Mouse (Mus musculus) hindbrain, embryonic 16.5 days (tissue): ENCODE data around the gene Cadps. TPM values are rescaled to one million over a fixed set of nuclear protein-coding genes. Genes with fewer than 3 reads are reported as not detected.

Source experiments
- ATAC-seq: fragments of 200-750 bp; cut with Nextera tagmentation; 2 replicates; pipeline ENCODE4 v1.8.0; 2017; ENCODE audit warnings: moderate TSS enrichment, moderate library complexity
- H3K27ac ChIP-seq: fragments of 300-500 bp; sonication (generic); 2 replicates; pipeline ENCODE4 v1.5.1; 2014; ENCODE audit warnings: low read depth, mild to moderate bottlenecking, control low read depth, low read length, moderate library complexity
- H3K27me3 ChIP-seq: fragments of 300-500 bp; sonication (generic); replicated peaks from 2 replicates; pipeline ENCODE4 v1.6.1; 2014; ENCODE audit warnings: low read length; ENCODE audit not compliant: control insufficient read depth, insufficient read depth
- H3K36me3 ChIP-seq: fragments of 300-500 bp; sonication (generic); 2 replicates; pipeline ENCODE4 v1.6.1; 2014; ENCODE audit warnings: mild to moderate bottlenecking, low read length, moderate library complexity, mixed read lengths; ENCODE audit not compliant: control insufficient read depth, insufficient read depth
- H3K4me1 ChIP-seq: fragments of 300-500 bp; sonication (generic); 2 replicates; pipeline ENCODE4 v1.6.1; 2014; ENCODE audit warnings: low read depth, low read length; ENCODE audit not compliant: control insufficient read depth, insufficient read depth
- H3K4me2 ChIP-seq: fragments of 300-500 bp; sonication (generic); 2 replicates; pipeline ENCODE4 v1.6.1; 2014; ENCODE audit warnings: mild to moderate bottlenecking, low read length, control low read depth, moderate library complexity
- H3K4me3 ChIP-seq: fragments of 300-500 bp; sonication (generic); 2 replicates; pipeline ENCODE4 v1.5.1; 2014; ENCODE audit warnings: mild to moderate bottlenecking, low read length, control low read depth, moderate library complexity
- H3K9ac ChIP-seq: fragments of 300-500 bp; sonication (generic); 2 replicates; pipeline ENCODE4 v1.6.1; 2014; ENCODE audit warnings: low read depth, mild to moderate bottlenecking, control low read depth, low read length, moderate library complexity
- H3K9me3 ChIP-seq: fragments of 300-500 bp; sonication (generic); 2 replicates; pipeline ENCODE4 v1.6.1; 2014; ENCODE audit warnings: mild to moderate bottlenecking, low read length, moderate library complexity; ENCODE audit not compliant: control insufficient read depth
- WGBS: fragments of 180-500 bp; shearing (Covaris S2); extraction: QIAGEN DNeasy Blood & Tissue Kit; methylation state at CpG from one replicate; pipeline ENCODE4 v1.1.7; 2014; 5-methylcytosine and 5-hydroxymethylcytosine counted together
- polyA plus RNA-seq: library from polyadenylated mRNA; unstranded; fragments of >200 nt; fragmentation: Nextera tagmentation; extraction: Ambion mirVana; gene quantifications from 2 replicates; pipeline ENCODE4 v1.2.1, GENCODE M21; 2015

The Cadps gene
- polyA plus RNA-seq, 1 experiment from 2014 or later: 49.0 TPM

GRCm38 (mm10) chr14:12637121-12637754, 185.6 kb downstream of the Cadps start:
- ATAC-seq: no peak
- Histone ChIP-seq H3K9me3 (no peaks in the 10 kb centered on the region), H3K4me3 (no peak overlapping the region), H3K27ac (no peak overlapping the region), H3K27me3 (no peaks in the 10 kb centered on the region), H3K9ac (no peak overlapping the region), H3K36me3 (no peaks in the 10 kb centered on the region), H3K4me2 (no peak overlapping the region), H3K4me1 (no peaks in the 10 kb centered on the region)
- WGBS: 70% methylated on average over 7 of the region's 7 CpGs

DNA sequence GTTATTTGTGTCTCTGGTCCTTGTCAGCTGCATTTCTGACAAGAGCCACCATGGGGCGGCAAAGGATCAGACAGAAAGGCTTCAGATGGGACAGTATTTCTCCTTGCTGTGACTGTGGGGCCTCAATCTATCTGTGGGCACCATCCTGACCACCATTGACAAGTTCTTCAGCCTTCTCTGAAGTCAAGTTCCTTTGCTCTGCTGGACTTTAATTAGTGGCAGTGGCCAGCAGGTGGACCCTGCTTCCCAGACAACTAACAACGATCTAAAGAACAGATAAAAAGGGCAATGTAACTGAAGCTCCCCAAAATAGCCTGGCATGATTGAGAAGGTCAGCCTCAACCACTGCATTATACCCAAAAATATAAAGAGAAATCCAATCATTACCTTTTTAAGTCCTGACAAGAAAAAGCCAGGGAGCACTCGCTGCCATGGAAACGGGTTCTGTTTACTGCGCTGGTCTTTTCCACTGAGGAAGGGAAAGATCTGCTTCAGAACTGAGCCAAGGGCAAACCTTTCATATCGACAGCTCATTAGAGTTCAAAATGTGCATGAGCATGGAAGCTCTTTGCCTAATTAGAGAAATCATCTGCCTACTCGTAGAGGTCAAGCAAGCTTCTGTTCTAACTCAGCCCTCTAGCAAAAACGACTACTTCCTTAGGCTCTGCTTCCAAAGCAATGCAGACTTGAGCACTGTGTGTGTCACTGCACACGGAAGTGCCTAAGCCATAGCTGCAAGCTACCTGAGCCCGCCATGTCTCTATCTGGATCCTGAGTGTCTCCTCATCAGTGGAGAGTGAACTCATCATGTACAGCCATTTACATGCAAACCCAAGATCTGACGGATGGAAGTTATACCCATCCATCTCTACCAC, 198.4 kb downstream of the Cadps start:
- Histone ChIP-seq H3K36me3 (no peaks in the 10 kb centered on the region), H3K4me2 (no peak overlapping the region), H3K27me3 (no peaks in the 10 kb centered on the region), H3K27ac (no peak overlapping the region), H3K4me3 (no peak overlapping the region), H3K4me1 (no peaks in the 10 kb centered on the region), H3K9me3 (no peaks in the 10 kb centered on the region), H3K9ac (no peak overlapping the region)
- peak; percentile 68 for ATAC-seq
- WGBS: 71% methylated on average over 11 of the region's 11 CpGs

DNA sequence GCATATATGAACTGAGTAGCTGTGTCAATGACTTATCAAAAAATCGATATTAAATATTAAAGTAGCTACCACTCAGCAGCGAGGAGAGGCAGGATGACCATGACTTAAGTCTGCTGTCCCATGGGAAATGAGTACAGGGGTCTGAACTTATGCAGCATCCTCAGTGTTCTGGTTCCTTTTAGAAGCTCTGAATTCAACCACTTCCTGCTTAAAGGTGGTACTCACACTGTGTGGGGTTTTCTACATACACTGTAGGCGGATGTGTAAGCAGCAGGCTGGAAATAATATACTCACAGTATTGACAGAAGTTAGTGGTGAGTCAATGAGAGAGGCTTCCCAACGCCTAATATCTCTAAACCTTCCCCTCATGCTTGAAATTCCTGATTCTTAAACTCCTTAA, 215.9 kb downstream of the Cadps start:
- Histone ChIP-seq H3K36me3 (peaks cover 3% of the 10 kb centered on the region; the same call in 1 of the 2 replicates), H3K27me3 (no peaks in the 10 kb centered on the region), H3K9ac (no peak overlapping the region), H3K9me3 (no peaks in the 10 kb centered on the region), H3K27ac (no peak overlapping the region), H3K4me1 (no peaks in the 10 kb centered on the region), H3K4me3 (no peak overlapping the region), H3K4me2 (no peak overlapping the region)
- WGBS: 80% methylated on average over 4 of the region's 4 CpGs
- no peak for ATAC-seq

GRCm38 (mm10) chr14:12606202-12606601, 216.7 kb downstream of the Cadps start:
- Histone ChIP-seq H3K4me1 (no peaks in the 10 kb centered on the region), H3K4me2 (no peak overlapping the region), H3K36me3 (peaks cover 4% of the 10 kb centered on the region; the same call in 1 of the 2 replicates), H3K9ac (no peak overlapping the region), H3K27me3 (no peaks in the 10 kb centered on the region), H3K4me3 (no peak overlapping the region), H3K27ac (no peak overlapping the region), H3K9me3 (no peaks in the 10 kb centered on the region)
- no peak for ATAC-seq
- WGBS: 86% methylated on average over 4 of the region's 4 CpGs

DNA sequence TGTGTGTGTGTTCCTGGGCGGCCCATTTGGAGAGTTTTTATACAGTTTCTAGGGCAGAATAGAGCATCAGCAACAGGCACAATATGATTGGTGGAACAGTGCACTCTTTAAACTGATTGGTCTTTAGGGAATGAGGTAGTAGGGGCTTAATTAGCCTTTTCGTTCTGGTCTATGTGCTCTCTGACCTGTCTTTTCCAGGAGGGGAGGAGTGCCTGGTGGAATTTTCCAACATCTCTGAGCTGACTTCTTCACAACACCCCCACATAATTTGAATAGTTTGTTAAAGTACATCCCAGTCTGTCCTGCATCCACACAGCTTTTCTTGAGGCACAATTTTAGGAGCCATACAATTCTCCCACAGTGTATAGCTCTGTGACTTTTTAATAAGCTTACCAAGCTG, 220.8 kb downstream of the Cadps start:
- WGBS: 86% methylated on average over 2 of the region's 2 CpGs
- no peak overlapping the region for H3K9ac ChIP-seq

GRCm38 (mm10) chr14:12595326-12595725, 227.6 kb downstream of the Cadps start:
- H3K36me3 ChIP-seq: no peaks in the 10 kb centered on the region
- 40% methylated on average over 4 of the region's 4 CpGs for WGBS
- peak; percentile 70 for ATAC-seq
- H3K9me3 ChIP-seq: no peaks in the 10 kb centered on the region
- H3K4me1 ChIP-seq: no peaks in the 10 kb centered on the region; the same call in 1 of the 2 replicates
- no peak overlapping the region for H3K27ac ChIP-seq
- no peak overlapping the region for H3K4me2 ChIP-seq
- no peak overlapping the region for H3K9ac ChIP-seq
- H3K4me3 ChIP-seq: no peak overlapping the region
- H3K27me3 ChIP-seq: no peaks in the 10 kb centered on the region

More for the DNA sequence above, 220.8 kb downstream of the Cadps start:
- Histone ChIP-seq H3K9me3 (no peaks in the 10 kb centered on the region), H3K36me3 (peaks cover 4% of the 10 kb centered on the region; the same call in 1 of the 2 replicates), H3K27ac (no peak overlapping the region), H3K4me3 (no peak overlapping the region), H3K4me2 (no peak overlapping the region), H3K27me3 (no peaks in the 10 kb centered on the region), H3K4me1 (no peaks in the 10 kb centered on the region)
- ATAC-seq: no peak

DNA sequence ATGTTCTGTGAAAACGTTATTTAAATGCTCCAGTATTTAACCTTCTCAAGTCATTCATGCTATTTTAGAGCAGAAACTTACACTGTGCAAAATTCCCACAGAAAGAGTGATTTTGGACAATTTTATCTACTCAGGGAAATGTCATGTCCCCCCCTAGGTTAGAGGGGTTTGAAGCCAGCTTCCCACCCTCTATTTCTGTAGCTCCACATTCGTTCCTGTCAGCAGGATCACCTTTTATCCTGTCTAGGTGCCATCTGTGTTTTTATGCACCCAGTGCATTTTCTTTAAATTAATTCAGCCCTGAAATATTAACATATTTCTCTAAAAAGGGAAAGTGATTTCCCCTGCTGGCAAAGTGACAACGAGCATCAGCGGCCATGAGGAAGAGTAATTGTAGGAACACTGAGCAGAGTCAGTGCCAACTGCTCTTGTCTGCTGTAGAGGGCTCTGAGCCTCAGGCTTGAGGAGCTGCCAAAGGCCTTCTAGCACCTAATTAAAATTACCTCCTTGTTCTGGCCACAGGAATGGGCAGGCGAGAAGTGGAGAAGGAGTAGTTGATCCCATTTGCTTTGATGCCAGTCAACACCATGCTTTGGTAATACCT, 230.3 kb downstream of the Cadps start:
- H3K27ac ChIP-seq: no peak overlapping the region
- no peaks in the 10 kb centered on the region for H3K36me3 ChIP-seq
- H3K4me1 ChIP-seq: no peaks in the 10 kb centered on the region; the same call in 1 of the 2 replicates
- no peaks in the 10 kb centered on the region for H3K9me3 ChIP-seq
- ATAC-seq: peak; percentile 79
- H3K9ac ChIP-seq: no peak overlapping the region
- no peak overlapping the region for H3K4me3 ChIP-seq
- no peaks in the 10 kb centered on the region for H3K27me3 ChIP-seq
- H3K4me2 ChIP-seq: no peak overlapping the region
- WGBS: 45% methylated on average over 5 of the region's 5 CpGs

DNA sequence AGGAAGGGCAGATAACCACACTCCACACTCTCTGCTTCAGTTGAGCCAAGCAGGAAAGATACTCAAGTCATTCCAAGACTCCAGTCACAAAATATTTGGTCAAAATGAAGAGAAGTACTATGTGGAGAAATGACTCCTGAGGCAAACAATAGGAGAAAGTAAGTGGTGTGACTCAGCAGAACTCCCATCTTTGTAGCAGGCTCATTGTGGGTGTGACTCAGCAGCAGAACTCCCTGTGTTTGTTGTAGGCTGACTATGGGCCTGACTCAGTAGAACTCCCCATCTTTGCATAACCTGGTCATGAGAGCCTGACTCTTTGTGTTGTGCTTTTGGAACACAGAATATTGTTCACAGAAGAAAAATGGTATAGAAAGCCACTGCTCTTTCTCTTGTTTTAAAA, 231.1 kb downstream of the Cadps start:
- ATAC-seq: no peak
- no peaks in the 10 kb centered on the region for H3K9me3 ChIP-seq
- H3K9ac ChIP-seq: no peak overlapping the region
- no peaks in the 10 kb centered on the region; the same call in 1 of the 2 replicates for H3K4me1 ChIP-seq
- no peak overlapping the region for H3K4me3 ChIP-seq
- no peak overlapping the region for H3K27ac ChIP-seq
- H3K4me2 ChIP-seq: no peak overlapping the region
- no peaks in the 10 kb centered on the region for H3K27me3 ChIP-seq
- H3K36me3 ChIP-seq: no peaks in the 10 kb centered on the region

DNA sequence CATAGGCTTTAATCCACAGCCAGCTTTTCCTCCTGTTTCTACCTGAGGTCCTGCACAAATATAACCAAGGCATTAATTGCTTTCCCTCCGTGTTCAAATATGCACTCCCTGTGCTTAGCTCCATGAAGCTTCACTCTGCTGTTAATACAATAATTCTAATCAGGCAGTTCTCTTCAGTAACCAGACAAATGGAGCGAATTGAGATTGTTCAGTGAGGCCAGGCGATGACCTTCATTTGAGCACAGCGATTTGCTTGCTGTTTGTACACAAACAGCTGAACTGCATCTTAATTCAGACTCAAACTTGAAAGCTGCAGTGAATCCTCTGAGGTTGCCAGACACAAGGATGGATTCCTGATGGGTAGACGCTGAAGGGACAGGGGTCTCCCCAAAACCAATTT, 239.3 kb downstream of the Cadps start:
- H3K4me3 ChIP-seq: no peak overlapping the region
- H3K4me1 ChIP-seq: peaks cover 5% of the 10 kb centered on the region; the same call in 1 of the 2 replicates
- no peak for ATAC-seq
- WGBS: 71% methylated on average over 5 of the region's 5 CpGs
- H3K9me3 ChIP-seq: no peaks in the 10 kb centered on the region
- no peak overlapping the region for H3K9ac ChIP-seq
- H3K4me2 ChIP-seq: no peak overlapping the region
- no peak overlapping the region for H3K27ac ChIP-seq
- no peaks in the 10 kb centered on the region for H3K27me3 ChIP-seq
- no peaks in the 10 kb centered on the region for H3K36me3 ChIP-seq
